Mouse (Mus musculus): ENCODE results near the gene Oxa1l. TPM values are rescaled to one million over a fixed set of nuclear protein-coding genes. Genes with fewer than 3 reads are reported as not detected.

Gene Oxa1l
- polyA plus RNA-seq, 1 experiment: 28.6 TPM

- TF ChIP-seq POLR2A (IDR thresholded peaks at IDR 0.05; ENCODE audit: control insufficient read depth, low read depth, low read length) (no peak), CTCF (IDR thresholded peaks at IDR 0.05; ENCODE audit: control insufficient read depth, insufficient read depth, insufficient replicate concordance, low read depth, low read length) (no peak)
- H3K27me3 ChIP-seq (ENCODE audit: control insufficient read depth, insufficient read depth, low read length): no peaks in the 10 kb centered on the region
- H3K4me3 ChIP-seq (ENCODE audit: control insufficient read depth, low read depth, low read length): no peak overlapping the region
- peaks cover 15% of the 10 kb centered on the region for H3K4me1 ChIP-seq (ENCODE audit: control insufficient read depth, insufficient read depth, low read length)
- H3K36me3 ChIP-seq (ENCODE audit: control insufficient read depth, insufficient read depth, low read length): no peaks in the 10 kb centered on the region
- no peak overlapping the region for H3K27ac ChIP-seq (ENCODE audit: control insufficient read depth, insufficient read depth, low read depth, low read length)
Measured at GRCm38 (mm10) chr14:54416830-54417229, 56.2 kb downstream of the Oxa1l start.

GRCm38 (mm10) chr14:54417623-54418081, 57.0 kb downstream of the Oxa1l start, which contains the start of gene Slc7a7:
Slc7a7 (minus strand) TSS chr14:54417780.
- no peak within 1 kb of the TSS for H3K27ac ChIP-seq (ENCODE audit: control insufficient read depth, insufficient read depth, low read depth, low read length)
- no peaks in the 10 kb centered on the region for H3K27me3 ChIP-seq (ENCODE audit: control insufficient read depth, insufficient read depth, low read length)
- peaks cover 15% of the 10 kb centered on the region for H3K4me1 ChIP-seq (ENCODE audit: control insufficient read depth, insufficient read depth, low read length)
- peak within 1 kb of the TSS; percentile 58 for H3K4me3 ChIP-seq (ENCODE audit: control insufficient read depth, low read depth, low read length)
- H3K36me3 ChIP-seq (ENCODE audit: control insufficient read depth, insufficient read depth, low read length): no peaks in the 10 kb centered on the region
- peak; percentile 10; the same call in 1 of the 2 replicates for TF ChIP-seq CTCF (IDR thresholded peaks at IDR 0.05; ENCODE audit: control insufficient read depth, insufficient read depth, insufficient replicate concordance, low read depth, low read length)
- no peak for TF ChIP-seq POLR2A (IDR thresholded peaks at IDR 0.05; ENCODE audit: control insufficient read depth, low read depth, low read length)

Other genes with a start within 250 kb of the Oxa1l start
- gene Dad1, start 106.7 kb upstream of the Oxa1l start, polyA plus RNA-seq (2012; rRNA removed): 625 and 632 TPM in 2 replicates
- 212 and 237 TPM in 2 replicates for gene Abhd4, start 106.6 kb upstream of the Oxa1l start, polyA plus RNA-seq (2012; rRNA removed)
- gene Olfr49, start 75.9 kb upstream of the Oxa1l start, polyA plus RNA-seq (2012; rRNA removed): not detected in 2 replicates
- 17.7 and 19.5 TPM in 2 replicates for gene Slc7a7, start 56.9 kb downstream of the Oxa1l start, polyA plus RNA-seq (2012; rRNA removed)
- 85.4 and 140 TPM in 2 replicates for gene Mrpl52, start 66.1 kb downstream of the Oxa1l start, polyA plus RNA-seq (2012; rRNA removed)
- 16.8 and 17.4 TPM in 2 replicates for gene Mmp14, start 70.8 kb downstream of the Oxa1l start, polyA plus RNA-seq (2012; rRNA removed)
- gene Lrp10, start 103.3 kb downstream of the Oxa1l start, polyA plus RNA-seq (2012; rRNA removed): 13.8 and 15.6 TPM in 2 replicates
- gene Rem2, start 115.3 kb downstream of the Oxa1l start, polyA plus RNA-seq (2012; rRNA removed): 0.25 and 0.28 TPM in 2 replicates
- gene Prmt5, start 156.7 kb downstream of the Oxa1l start, polyA plus RNA-seq (2012; rRNA removed): 17.5 and 19.0 TPM in 2 replicates
- gene Haus4, start 193.8 kb downstream of the Oxa1l start, polyA plus RNA-seq (2012; rRNA removed): 107 and 125 TPM in 2 replicates
- 10.0 and 12.5 TPM in 2 replicates for gene Ajuba, start 216.7 kb downstream of the Oxa1l start, polyA plus RNA-seq (2012; rRNA removed)
- 2.1 and 3.5 TPM in 2 replicates for gene 4931414P19Rik, start 245.2 kb downstream of the Oxa1l start, polyA plus RNA-seq (2012; rRNA removed)

Data from testis, adult 2 months (tissue).